Mouse (Mus musculus) limb, embryonic 11.5 days (tissue): ENCODE data around the gene Fam178b. TPM values are rescaled to one million over a fixed set of nuclear protein-coding genes. Genes with fewer than 3 reads are reported as not detected.

Experiments used
- ATAC-seq: fragments of 200-750 bp; cut with Nextera tagmentation; 2 replicates; pipeline ENCODE4 v1.8.0; 2017; ENCODE audit warnings: low read depth; ENCODE audit not compliant: insufficient number of reproducible peaks, low FRiP score, low TSS enrichment
- DNase-seq: peaks from one replicate; pipeline ENCODE4 v3.0.0-alpha.2; 2015; ENCODE audit warnings: low spot score
- H3K27ac ChIP-seq: fragments of 300-500 bp; sonication (generic); replicated peaks from 2 replicates; pipeline ENCODE4 v1.5.1; 2014; ENCODE audit warnings: low read depth, mild to moderate bottlenecking, low read length
- H3K27me3 ChIP-seq: fragments of 300-500 bp; sonication (generic); 2 replicates; pipeline ENCODE4 v1.6.1; 2014; ENCODE audit warnings: mild to moderate bottlenecking, low read length, mixed read lengths; ENCODE audit not compliant: control insufficient read depth, insufficient read depth
- H3K36me3 ChIP-seq: fragments of 300-500 bp; sonication (generic); 2 replicates; pipeline ENCODE4 v1.6.1; 2014; ENCODE audit warnings: mild to moderate bottlenecking, low read length, moderate library complexity, mixed read lengths; ENCODE audit not compliant: control insufficient read depth, insufficient read depth
- H3K4me1 ChIP-seq: fragments of 300-500 bp; sonication (generic); 2 replicates; pipeline ENCODE4 v1.6.1; 2014; ENCODE audit warnings: low read length, mixed read lengths; ENCODE audit not compliant: control insufficient read depth, insufficient read depth
- H3K4me2 ChIP-seq: fragments of 300-500 bp; sonication (generic); 2 replicates; pipeline ENCODE4 v1.6.1; 2014; ENCODE audit warnings: low read depth, mild to moderate bottlenecking, moderate library complexity; ENCODE audit not compliant: severe bottlenecking
- H3K4me3 ChIP-seq: fragments of 300-500 bp; sonication (generic); 2 replicates; pipeline ENCODE4 v1.5.1; 2014; ENCODE audit warnings: low read depth, low read length
- H3K9ac ChIP-seq: fragments of 300-500 bp; sonication (generic); 2 replicates; pipeline ENCODE4 v1.6.1; 2014; ENCODE audit warnings: mild to moderate bottlenecking, low read length
- H3K9me3 ChIP-seq: fragments of 300-500 bp; sonication (generic); 2 replicates; pipeline ENCODE4 v1.6.1; 2016; ENCODE audit warnings: low read length; ENCODE audit not compliant: control insufficient read depth
- WGBS: fragments of 180-500 bp; shearing (Covaris S2); extraction: QIAGEN DNeasy Blood & Tissue Kit; methylation state at CpG from one replicate; pipeline ENCODE4 v1.1.7; 2014; 5-methylcytosine and 5-hydroxymethylcytosine counted together
- polyA plus RNA-seq: library from polyadenylated mRNA; unstranded; fragments of >200 nt; fragmentation: Nextera tagmentation; extraction: Ambion mirVana; gene quantifications from 2 replicates; pipeline ENCODE4 v1.2.1, GENCODE M21; 2014

Fam178b gene
- polyA plus RNA-seq, 1 experiment from 2014 or later = 0.36 TPM

- no peak overlapping the region for H3K4me3 ChIP-seq
- no peaks in the 10 kb centered on the region for H3K9me3 ChIP-seq
- no peaks in the 10 kb centered on the region for H3K27me3 ChIP-seq
- H3K9ac ChIP-seq = no peak overlapping the region
- ATAC-seq (no peak), DNase-seq (no peak)
- 62% methylated on average over 10 of the region's 10 CpGs for WGBS
- H3K27ac ChIP-seq = no peak overlapping the region
- H3K4me2 ChIP-seq = no peak overlapping the region
- no peaks in the 10 kb centered on the region for H3K36me3 ChIP-seq
- H3K4me1 ChIP-seq = peaks cover 16% of the 10 kb centered on the region
These were observed 87.6 kb downstream of the Fam178b start for GRCm38 (mm10) chr1:36595167-36595931.

GRCm38 (mm10) chr1:36593099-36593498, 89.9 kb downstream of the Fam178b start:
- Histone ChIP-seq H3K36me3 (no peaks in the 10 kb centered on the region), H3K9ac (no peak overlapping the region), H3K4me1 (peaks cover 36% of the 10 kb centered on the region), H3K4me2 (no peak overlapping the region), H3K4me3 (no peak overlapping the region), H3K27ac (no peak overlapping the region), H3K27me3 (no peaks in the 10 kb centered on the region), H3K9me3 (no peaks in the 10 kb centered on the region)
- no peak for ATAC-seq
- DNase-seq = no peak
- WGBS = 7% methylated on average over 1 of the region's 1 CpGs

DNA sequence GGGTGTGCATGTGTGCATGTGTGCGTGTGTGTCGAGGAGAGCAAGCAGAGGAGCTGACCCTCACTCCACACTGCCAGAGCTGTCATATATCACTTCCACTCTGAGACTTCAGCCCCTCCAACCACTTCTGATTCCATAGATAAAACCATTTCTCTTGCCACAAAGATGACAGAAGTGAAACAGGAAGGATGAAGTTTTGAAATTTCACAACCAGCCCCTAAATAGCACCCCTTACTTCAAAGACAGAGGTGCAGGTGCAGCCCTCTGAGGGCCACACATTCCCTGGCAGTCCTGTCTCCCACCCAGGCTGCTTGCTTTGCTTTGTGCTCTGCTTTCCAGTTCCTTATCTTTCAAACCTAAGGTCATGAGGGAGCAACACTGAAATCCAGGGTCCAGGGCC, 91.6 kb downstream of the Fam178b start:
- peaks cover 43% of the 10 kb centered on the region for H3K4me1 ChIP-seq
- DNase-seq (no peak), ATAC-seq (no peak)
- H3K4me3 ChIP-seq = no peak overlapping the region
- 89% methylated on average over 2 of the region's 2 CpGs for WGBS
- H3K9me3 ChIP-seq = no peaks in the 10 kb centered on the region
- no peak overlapping the region for H3K9ac ChIP-seq
- H3K27ac ChIP-seq = no peak overlapping the region
- no peaks in the 10 kb centered on the region for H3K27me3 ChIP-seq
- H3K36me3 ChIP-seq = no peaks in the 10 kb centered on the region
- no peak overlapping the region for H3K4me2 ChIP-seq

DNA sequence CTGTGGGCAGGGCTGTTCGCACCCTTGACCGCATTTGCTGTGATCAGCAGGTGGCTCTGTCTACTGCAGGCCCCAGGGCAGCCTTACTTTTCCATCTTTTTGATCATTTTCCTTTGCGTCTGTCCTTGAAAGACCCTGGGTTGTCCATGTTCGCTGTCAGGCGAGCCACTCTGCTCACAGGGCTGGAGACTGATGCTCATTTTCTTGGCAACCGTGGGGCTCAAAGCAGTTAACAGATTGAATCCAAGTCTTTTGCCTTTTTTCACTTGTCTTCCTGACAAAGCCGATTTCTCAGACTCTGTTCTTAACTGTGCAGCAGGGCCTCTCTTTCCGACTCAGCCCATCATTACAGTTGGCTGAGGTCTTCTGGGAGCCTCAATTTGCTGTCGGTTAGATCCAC, 92.3 kb downstream of the Fam178b start:
- no peak overlapping the region for H3K27ac ChIP-seq
- H3K4me1 ChIP-seq = peaks cover 44% of the 10 kb centered on the region
- H3K9me3 ChIP-seq = no peaks in the 10 kb centered on the region
- H3K36me3 ChIP-seq = no peaks in the 10 kb centered on the region
- H3K4me3 ChIP-seq = no peak overlapping the region
- H3K4me2 ChIP-seq = no peak overlapping the region
- no peaks in the 10 kb centered on the region for H3K27me3 ChIP-seq
- ATAC-seq (no peak), DNase-seq (no peak)
- 73% methylated on average over 9 of the region's 9 CpGs for WGBS
- no peak overlapping the region for H3K9ac ChIP-seq

GRCm38 (mm10) chr1:36589486-36589885, 93.5 kb downstream of the Fam178b start:
- Histone ChIP-seq H3K27ac (peak overlapping the region; percentile 68), H3K36me3 (no peaks in the 10 kb centered on the region), H3K4me2 (no peak overlapping the region), H3K4me3 (no peak overlapping the region), H3K9me3 (no peaks in the 10 kb centered on the region), H3K9ac (no peak overlapping the region), H3K27me3 (no peaks in the 10 kb centered on the region), H3K4me1 (peaks cover 40% of the 10 kb centered on the region)
- ATAC-seq = peak; percentile 7; the same call in 1 of the 2 replicates
- peak; percentile 50 for DNase-seq
- 44% methylated on average over 6 of the region's 6 CpGs for WGBS

DNA sequence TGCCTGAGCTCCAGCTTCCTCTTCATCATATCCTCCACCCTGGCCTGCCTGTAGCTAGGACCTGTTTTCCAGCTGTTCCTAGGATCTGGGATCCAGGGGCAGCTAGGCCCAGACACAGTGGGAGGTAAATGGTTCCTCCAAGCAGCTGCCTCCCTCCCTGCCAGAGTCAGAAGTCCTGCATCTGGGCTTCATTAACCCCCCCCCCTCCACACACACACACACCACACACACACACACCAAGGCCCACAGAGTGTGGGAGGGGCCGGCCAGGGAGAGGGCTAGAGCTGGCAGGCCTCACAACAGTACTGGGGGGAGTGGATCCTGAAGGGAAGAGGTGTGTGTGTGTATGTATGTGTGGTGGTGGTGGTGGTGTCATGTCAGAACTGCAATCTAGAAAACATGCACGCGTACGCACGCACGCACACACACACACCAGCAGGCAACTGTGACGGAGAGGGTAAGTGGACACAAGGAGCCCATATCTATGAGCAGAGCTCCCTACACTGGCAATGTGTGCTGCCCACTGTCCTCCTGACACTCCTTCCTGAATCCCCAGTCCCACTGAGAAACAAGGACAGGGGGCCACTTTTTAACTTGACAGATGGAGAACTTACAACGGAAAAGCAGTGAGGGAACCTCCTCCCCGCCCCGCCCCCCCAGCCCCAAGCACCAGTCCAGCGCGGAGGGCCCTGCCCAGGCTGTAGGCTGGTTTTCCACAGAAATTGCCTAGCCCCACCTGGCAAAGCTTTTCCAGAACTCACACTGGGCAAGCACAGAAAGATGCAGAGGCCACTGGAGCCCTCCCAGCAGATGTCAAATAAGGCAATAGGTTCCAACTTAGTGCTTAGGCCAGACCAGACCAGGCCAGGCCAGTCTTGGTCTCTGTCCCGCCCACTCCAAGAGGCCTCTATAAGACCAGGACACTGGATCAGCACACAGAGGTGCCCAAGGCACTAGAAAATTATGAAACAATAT, 94.2 kb downstream of the Fam178b start:
- peak overlapping the region; percentile 16 for H3K4me2 ChIP-seq
- no peaks in the 10 kb centered on the region for H3K36me3 ChIP-seq
- H3K9me3 ChIP-seq = no peaks in the 10 kb centered on the region
- WGBS = 28% methylated on average over 13 of the region's 13 CpGs
- DNase-seq (peak; percentile 78), ATAC-seq (peak; percentile 88)
- H3K27me3 ChIP-seq = no peaks in the 10 kb centered on the region
- no peak overlapping the region for H3K4me3 ChIP-seq
- peak overlapping the region; percentile 68 for H3K27ac ChIP-seq
- peaks cover 40% of the 10 kb centered on the region for H3K4me1 ChIP-seq
- 0 out of 2 replicates have a peak overlapping the region, but pooled peaks have one; percentile 2 for H3K9ac ChIP-seq

DNA sequence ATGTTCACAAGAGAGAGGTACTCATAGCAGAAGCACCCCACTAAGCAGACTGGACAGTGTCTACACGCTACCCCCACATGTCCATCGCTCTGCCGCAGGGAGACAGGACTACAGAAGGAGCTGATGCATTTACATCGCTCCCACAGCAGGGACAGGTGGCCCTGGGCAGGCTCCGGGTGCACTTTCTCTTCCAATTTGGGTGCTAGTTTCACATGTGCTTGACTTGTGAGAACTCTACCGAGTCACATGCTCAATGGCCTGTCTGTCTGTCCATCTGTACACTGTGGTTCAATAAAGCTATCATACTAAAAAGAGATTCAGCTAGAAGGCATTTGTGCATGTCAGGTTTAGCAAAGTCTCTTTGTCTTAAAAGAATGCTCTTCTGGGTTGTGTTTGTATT, 95.1 kb downstream of the Fam178b start:
- H3K4me1 ChIP-seq = peaks cover 40% of the 10 kb centered on the region
- DNase-seq (no peak), ATAC-seq (no peak)
- H3K9me3 ChIP-seq = no peaks in the 10 kb centered on the region
- no peaks in the 10 kb centered on the region for H3K27me3 ChIP-seq
- peak overlapping the region; percentile 68 for H3K27ac ChIP-seq
- 86% methylated on average over 6 of the region's 6 CpGs for WGBS
- H3K9ac ChIP-seq = no peak overlapping the region
- no peak overlapping the region for H3K4me3 ChIP-seq
- no peak overlapping the region for H3K4me2 ChIP-seq
- H3K36me3 ChIP-seq = no peaks in the 10 kb centered on the region

DNA sequence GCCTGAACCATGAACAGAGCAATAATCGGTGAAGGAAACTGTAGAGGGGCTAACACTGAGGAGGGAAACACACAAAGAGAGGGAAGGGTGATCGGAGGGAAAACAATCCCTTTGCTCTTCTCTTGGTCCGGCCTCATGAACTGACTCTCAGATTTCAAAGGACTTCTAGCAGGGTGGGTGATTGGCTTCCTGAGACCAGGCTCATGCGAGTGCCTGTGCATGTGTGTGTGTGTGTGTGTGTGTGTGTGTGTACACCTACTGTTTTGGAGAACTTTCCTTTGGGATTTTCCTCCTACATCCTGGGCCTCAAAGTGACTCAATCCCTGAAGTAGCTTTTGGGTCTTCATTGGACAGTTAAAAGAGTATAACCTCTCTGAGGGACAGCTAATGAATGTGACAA, 96.7 kb downstream of the Fam178b start:
- ATAC-seq (no peak), DNase-seq (peak; percentile 49)
- H3K27ac ChIP-seq = peak overlapping the region; percentile 48; the same call in 1 of the 2 replicates
- no peak overlapping the region for H3K4me3 ChIP-seq
- H3K9me3 ChIP-seq = no peaks in the 10 kb centered on the region
- H3K27me3 ChIP-seq = no peaks in the 10 kb centered on the region
- no peaks in the 10 kb centered on the region for H3K36me3 ChIP-seq
- no peak overlapping the region for H3K4me2 ChIP-seq
- H3K4me1 ChIP-seq = peaks cover 37% of the 10 kb centered on the region
- WGBS = 6% methylated on average over 4 of the region's 4 CpGs
- H3K9ac ChIP-seq = no peak overlapping the region
